Mouse (Mus musculus) cerebellum, adult 2 months (tissue): ENCODE data around the gene Cpa5.

Experiments
- CTCF ChIP-seq: fragments of 200-500 bp; IDR thresholded peaks from 2 replicates; pipeline ENCODE4 v1.5.1; 2011; ENCODE audit warnings: low read depth, mild to moderate bottlenecking, control low read depth, low read length, moderate library complexity, borderline replicate concordance; ENCODE audit not compliant: insufficient read depth
- POLR2A ChIP-seq: fragments of 200-500 bp; IDR thresholded peaks from 2 replicates; pipeline ENCODE4 v1.6.1; 2011; ENCODE audit warnings: low read length, control low read depth, borderline replicate concordance; ENCODE audit not compliant: insufficient read depth

GRCm38 (mm10) chr6:30610710-30611109, at the start of gene Cpa5:
- TF ChIP-seq CTCF (no peak), POLR2A (no peak)
